7 mouse cellular contexts compared by ENCODE assay signal in the genomic region with DNA sequence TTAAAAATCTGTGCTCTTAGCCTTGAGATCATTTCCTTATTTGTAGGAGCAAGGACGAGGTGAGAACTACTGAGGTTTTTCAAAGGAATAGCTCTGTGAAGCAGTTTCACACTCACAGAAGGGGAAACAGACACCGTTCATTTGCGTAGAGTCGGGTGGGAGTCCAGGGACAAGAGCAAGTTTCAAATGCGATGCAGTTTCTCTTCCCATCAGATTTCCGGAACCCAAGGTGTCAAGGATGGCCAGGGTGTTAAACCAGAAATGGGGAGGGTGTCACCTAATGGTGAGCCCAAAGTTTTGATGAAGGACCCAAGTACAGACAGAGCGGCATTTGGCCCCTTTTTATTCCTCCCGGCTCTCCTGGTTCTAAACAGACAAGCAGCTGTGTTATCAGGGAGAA. TPM values are rescaled to one million over a fixed set of nuclear protein-coding genes. Genes with fewer than 3 reads are reported as not detected.
A peak's percentile ranks its signal among the peaks of the same experiment; 100 is the strongest.
DNase-seq lines count a peak whose midpoint lies in the region; ATAC-seq and TF ChIP-seq lines count a peak whose summit lies in the region.

No protein-coding gene starts in this region.

- no peaks in the 10 kb centered on the region for H3K27me3 ChIP-seq in neural tube, embryonic 11.5 days (ENCODE audit: control insufficient read depth, insufficient read depth, low read length)
- H3K27me3 ChIP-seq in forebrain, embryonic 14.5 days (replicated peaks; ENCODE audit: control insufficient read depth, insufficient read depth, low read length): no peaks in the 10 kb centered on the region
- H3K27me3 ChIP-seq in liver, embryonic 15.5 days: no peaks in the 10 kb centered on the region
- no peaks in the 10 kb centered on the region for H3K27me3 ChIP-seq in stomach, postnatal 0 days (ENCODE audit: control insufficient read depth, insufficient read depth, low read length)

- peak overlapping the region; percentile 79 for H3K4me3 ChIP-seq in neural tube, embryonic 11.5 days (ENCODE audit: low read depth, low read length)
- H3K4me3 ChIP-seq in forebrain, embryonic 14.5 days (ENCODE audit: low read depth, low read length): peak overlapping the region; percentile 85
- peak overlapping the region; percentile 79 for H3K4me3 ChIP-seq in liver, embryonic 15.5 days (replicated peaks)
- H3K4me3 ChIP-seq in stomach, postnatal 0 days (ENCODE audit: low read depth, low read length): peak overlapping the region; percentile 77

- DNase-seq in neural tube, embryonic 11.5 days (ENCODE audit: low spot score): no peak
- no peak for DNase-seq in neural tube, embryonic 10.5 days (ENCODE audit: extremely low spot score, low spot score)
- DNase-seq in forebrain, embryonic 14.5 days (ENCODE audit: low spot score): no peak
- no peak for DNase-seq in stomach, postnatal 0 days (ENCODE audit: low spot score)
- no peak for DNase-seq in frontal cortex, postnatal 25 days (ENCODE audit: low spot score in 2 of 2)
- DNase-seq in left cerebral cortex, adult 11 months (ENCODE audit: low spot score): no peak

- 14% methylated on average over 8 of the region's 8 CpGs for WGBS in neural tube, embryonic 11.5 days
- WGBS in forebrain, embryonic 14.5 days: 18% methylated on average over 8 of the region's 8 CpGs
- WGBS in liver, embryonic 15.5 days (ENCODE audit: insufficient replicate concordance): 6% methylated on average over 8 of the region's 8 CpGs
- WGBS in stomach, postnatal 0 days: 13% methylated on average over 8 of the region's 8 CpGs

- no peak for ATAC-seq in neural tube, embryonic 11.5 days (ENCODE audit: insufficient read depth, low FRiP score, low TSS enrichment)
- ATAC-seq in forebrain, embryonic 14.5 days: no peak
- ATAC-seq in liver, embryonic 15.5 days (ENCODE audit: insufficient read depth): no peak
- ATAC-seq in stomach, postnatal 0 days (ENCODE audit: low FRiP score, low TSS enrichment): no peak

- H3K4me2 ChIP-seq in neural tube, embryonic 11.5 days (ENCODE audit: low read depth): peak overlapping the region; percentile 81
- peak overlapping the region; percentile 86 for H3K4me2 ChIP-seq in forebrain, embryonic 14.5 days (ENCODE audit: low read length)
- peak overlapping the region; percentile 91 for H3K4me2 ChIP-seq in liver, embryonic 15.5 days
- H3K4me2 ChIP-seq in stomach, postnatal 0 days (replicated peaks; ENCODE audit: low read depth): peak overlapping the region; percentile 63

- no peak for TF ChIP-seq CTCF in stomach, postnatal 0 days (IDR thresholded peaks at IDR 0.05; ENCODE audit: low read depth)

- H3K36me3 ChIP-seq in neural tube, embryonic 11.5 days (ENCODE audit: control insufficient read depth, insufficient read depth, low read length): no peaks in the 10 kb centered on the region
- H3K36me3 ChIP-seq in forebrain, embryonic 14.5 days (ENCODE audit: control insufficient read depth, insufficient read depth, low read length): peaks cover 22% of the 10 kb centered on the region
- peaks cover 24% of the 10 kb centered on the region for H3K36me3 ChIP-seq in liver, embryonic 15.5 days (replicated peaks)
- H3K36me3 ChIP-seq in stomach, postnatal 0 days (ENCODE audit: control insufficient read depth, insufficient read depth, low read length): peaks cover 9% of the 10 kb centered on the region

- H3K9me3 ChIP-seq in neural tube, embryonic 11.5 days (ENCODE audit: control insufficient read depth, low read length): no peaks in the 10 kb centered on the region
- no peaks in the 10 kb centered on the region for H3K9me3 ChIP-seq in forebrain, embryonic 14.5 days (replicated peaks; ENCODE audit: control insufficient read depth, low read length)
- H3K9me3 ChIP-seq in liver, embryonic 15.5 days (replicated peaks): no peaks in the 10 kb centered on the region
- H3K9me3 ChIP-seq in stomach, postnatal 0 days (ENCODE audit: control insufficient read depth, low read length): no peaks in the 10 kb centered on the region

- no peak overlapping the region for H3K27ac ChIP-seq in neural tube, embryonic 11.5 days (ENCODE audit: low read depth, low read length)
- H3K27ac ChIP-seq in forebrain, embryonic 14.5 days (ENCODE audit: low read depth, low read length): 0 out of 2 replicates have a peak overlapping the region, but pooled peaks have one; percentile 90
- H3K27ac ChIP-seq in liver, embryonic 15.5 days (replicated peaks): peak overlapping the region; percentile 85
- H3K27ac ChIP-seq in stomach, postnatal 0 days (replicated peaks): peak overlapping the region; percentile 93; the same call in 1 of the 2 replicates

- no peak for TF ChIP-seq EP300 in stomach, postnatal 0 days (optimal IDR thresholded peaks at IDR 0.05)

- peaks cover 4% of the 10 kb centered on the region; the same call in 1 of the 2 replicates for H3K4me1 ChIP-seq in neural tube, embryonic 11.5 days (ENCODE audit: control insufficient read depth, insufficient read depth, low read length)
- 0 out of 2 replicates have a peak, but pooled peaks cover 5% of the 10 kb centered on the region for H3K4me1 ChIP-seq in forebrain, embryonic 14.5 days (ENCODE audit: control insufficient read depth, insufficient read depth, low read length)
- H3K4me1 ChIP-seq in liver, embryonic 15.5 days (replicated peaks): peaks cover 20% of the 10 kb centered on the region
- H3K4me1 ChIP-seq in stomach, postnatal 0 days (replicated peaks; ENCODE audit: control insufficient read depth, insufficient read depth): no peaks in the 10 kb centered on the region

- peak overlapping the region; percentile 43 for H3K9ac ChIP-seq in neural tube, embryonic 11.5 days (ENCODE audit: low read length)
- peak overlapping the region; percentile 83 for H3K9ac ChIP-seq in forebrain, embryonic 14.5 days (ENCODE audit: low read length)
- H3K9ac ChIP-seq in liver, embryonic 15.5 days: peak overlapping the region; percentile 72
- H3K9ac ChIP-seq in stomach, postnatal 0 days (ENCODE audit: low read length): 0 out of 2 replicates have a peak overlapping the region, but pooled peaks have one; percentile 23

RNA-seq across cellular contexts. Expression of gene Jtb, which starts 0.3 kb away (rescaled TPM):
- polyA plus RNA-seq in neural tube, embryonic 11.5 days (2014; fragmentation: Nextera tagmentation; extraction: Ambion mirVana): 92.3 and 92.4 TPM in 2 replicates
- 118 and 124 TPM in 2 replicates for polyA plus RNA-seq in forebrain, embryonic 14.5 days (2014; fragmentation: Nextera tagmentation; extraction: Ambion mirVana)
- 40.7 and 42.7 TPM in 2 replicates for polyA plus RNA-seq in liver, embryonic 15.5 days (2015; fragmentation: Nextera tagmentation; extraction: Ambion mirVana)
- polyA plus RNA-seq in stomach, postnatal 0 days (2015; fragmentation: Nextera tagmentation; extraction: Ambion mirVana): 131 TPM in 2 replicates

RNA-seq across cellular contexts. Expression of gene Creb3l4, which starts 12.2 kb away (rescaled TPM):
- polyA plus RNA-seq in neural tube, embryonic 11.5 days (2014; fragmentation: Nextera tagmentation; extraction: Ambion mirVana): 3.4 and 4.0 TPM in 2 replicates
- 4.1 and 4.2 TPM in 2 replicates for polyA plus RNA-seq in forebrain, embryonic 14.5 days (2014; fragmentation: Nextera tagmentation; extraction: Ambion mirVana)
- 0.37 and 0.47 TPM in 2 replicates for polyA plus RNA-seq in liver, embryonic 15.5 days (2015; fragmentation: Nextera tagmentation; extraction: Ambion mirVana)
- polyA plus RNA-seq in stomach, postnatal 0 days (2015; fragmentation: Nextera tagmentation; extraction: Ambion mirVana): 41.9 TPM in 2 replicates

RNA-seq across cellular contexts. Expression of gene Slc39a1, which starts 16.9 kb away (rescaled TPM):
- 50.6 and 51.4 TPM in 2 replicates for polyA plus RNA-seq in neural tube, embryonic 11.5 days (2014; fragmentation: Nextera tagmentation; extraction: Ambion mirVana)
- polyA plus RNA-seq in forebrain, embryonic 14.5 days (2014; fragmentation: Nextera tagmentation; extraction: Ambion mirVana): 40.0 and 47.0 TPM in 2 replicates
- polyA plus RNA-seq in liver, embryonic 15.5 days (2015; fragmentation: Nextera tagmentation; extraction: Ambion mirVana): 27.6 and 28.1 TPM in 2 replicates
- polyA plus RNA-seq in stomach, postnatal 0 days (2015; fragmentation: Nextera tagmentation; extraction: Ambion mirVana): 95.4 and 102 TPM in 2 replicates

RNA-seq across cellular contexts. Expression of gene Rab13, which starts 17.6 kb away (rescaled TPM):
- 10.4 and 12.3 TPM in 2 replicates for polyA plus RNA-seq in neural tube, embryonic 11.5 days (2014; fragmentation: Nextera tagmentation; extraction: Ambion mirVana)
- 11.3 and 11.9 TPM in 2 replicates for polyA plus RNA-seq in forebrain, embryonic 14.5 days (2014; fragmentation: Nextera tagmentation; extraction: Ambion mirVana)
- polyA plus RNA-seq in liver, embryonic 15.5 days (2015; fragmentation: Nextera tagmentation; extraction: Ambion mirVana): 3.7 and 4.7 TPM in 2 replicates
- 17.8 and 18.2 TPM in 2 replicates for polyA plus RNA-seq in stomach, postnatal 0 days (2015; fragmentation: Nextera tagmentation; extraction: Ambion mirVana)

RNA-seq across cellular contexts. Expression of gene Rps27, which starts 17.6 kb away (rescaled TPM):
- 1,223 and 1,277 TPM in 2 replicates for polyA plus RNA-seq in neural tube, embryonic 11.5 days (2014; fragmentation: Nextera tagmentation; extraction: Ambion mirVana)
- 1,051 and 1,622 TPM in 2 replicates for polyA plus RNA-seq in forebrain, embryonic 14.5 days (2014; fragmentation: Nextera tagmentation; extraction: Ambion mirVana)
- 479 and 574 TPM in 2 replicates for polyA plus RNA-seq in liver, embryonic 15.5 days (2015; fragmentation: Nextera tagmentation; extraction: Ambion mirVana)
- polyA plus RNA-seq in stomach, postnatal 0 days (2015; fragmentation: Nextera tagmentation; extraction: Ambion mirVana): 1,661 and 1,706 TPM in 2 replicates

Comparison
In these comparisons a context has a peak if more than half of its experiments do, and no peak if none do; other contexts are left out.
1. H3K9ac ChIP-seq: peak in every context shown above with its lines; median percentile 83 in forebrain, embryonic 14.5 days; 72 in liver, embryonic 15.5 days; 43 in neural tube, embryonic 11.5 days; 23 in stomach, postnatal 0 days.